Mouse (Mus musculus): ENCODE data around the gene Ndufaf1. TPM values are rescaled to one million over a fixed set of nuclear protein-coding genes. Genes with fewer than 3 reads are reported as not detected.
"Not testable (repeated sequence)": the region's sequence is repeated elsewhere in the genome, so short reads cannot be mapped to it uniquely, and the experiment has no call there.

The Ndufaf1 gene
- polyA plus RNA-seq, 1 experiment from 2014 or later: 39.0 TPM

DNA sequence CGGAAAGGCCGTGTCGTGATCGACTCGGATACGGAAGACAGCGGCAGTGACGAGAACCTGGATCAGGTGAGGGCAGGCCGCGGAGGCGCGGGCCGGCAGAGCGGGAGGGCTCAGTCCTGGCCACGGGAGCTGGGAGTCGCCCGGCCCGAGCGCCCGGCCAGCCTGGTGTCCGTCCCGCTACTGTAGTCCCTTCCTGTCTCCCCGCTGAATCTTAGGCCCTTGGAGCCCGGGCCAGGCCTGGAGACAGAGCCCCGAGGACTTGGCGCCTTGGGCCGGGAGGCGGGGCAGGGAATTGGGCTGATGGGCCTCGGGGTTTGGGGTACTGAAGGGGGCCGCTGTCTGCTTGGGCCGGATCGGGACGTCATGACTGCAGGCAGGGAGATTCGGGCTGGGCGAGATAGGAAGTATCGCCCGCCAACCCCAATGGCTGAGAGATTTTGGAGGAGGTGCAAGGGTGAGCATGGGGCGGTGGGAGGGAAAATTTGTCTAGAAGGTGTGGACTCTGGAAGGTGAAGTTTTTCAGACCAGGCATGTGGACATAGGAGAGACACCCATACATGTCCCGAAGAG is 12.7 kb upstream of the Ndufaf1 start:
- Histone ChIP-seq H3K9ac (peak overlapping the region; percentile 99), H3K9me3 (no peaks in the 10 kb centered on the region), H3K36me3 (no peaks in the 10 kb centered on the region), H3K4me1 (peaks cover 11% of the 10 kb centered on the region), H3K27ac (peak overlapping the region; percentile 83), H3K4me3 (peak overlapping the region; percentile 100), H3K27me3 (no peaks in the 10 kb centered on the region), H3K4me2 (peak overlapping the region; percentile 78)
- peak; percentile 87 for ATAC-seq (ENCODE audit: borderline replicate concordance, extremely low read depth, low FRiP score, low TSS enrichment)
- under 1% methylated on average over 36 of the region's 39 CpGs for WGBS

- Histone ChIP-seq H3K4me1 (peaks cover 11% of the 10 kb centered on the region), H3K4me3 (peak within 1 kb of the TSS; percentile 100), H3K27me3 (no peaks in the 10 kb centered on the region), H3K27ac (peak within 1 kb of the TSS; percentile 89), H3K36me3 (no peaks in the 10 kb centered on the region), H3K4me2 (peak within 1 kb of the TSS; percentile 82), H3K9ac (peak within 1 kb of the TSS; percentile 99), H3K9me3 (no peaks in the 10 kb centered on the region)
- peak; percentile 98 for ATAC-seq (ENCODE audit: borderline replicate concordance, extremely low read depth, low FRiP score, low TSS enrichment)
- under 1% methylated on average over 56 of the region's 58 CpGs for WGBS
Measured at GRCm38 (mm10) chr2:119674525-119675214, 12.0 kb upstream of the Ndufaf1 start, which contains the start of gene Rtf1. Gene Rtf1, plus strand, starts transcription at chr2:119675068.

DNA sequence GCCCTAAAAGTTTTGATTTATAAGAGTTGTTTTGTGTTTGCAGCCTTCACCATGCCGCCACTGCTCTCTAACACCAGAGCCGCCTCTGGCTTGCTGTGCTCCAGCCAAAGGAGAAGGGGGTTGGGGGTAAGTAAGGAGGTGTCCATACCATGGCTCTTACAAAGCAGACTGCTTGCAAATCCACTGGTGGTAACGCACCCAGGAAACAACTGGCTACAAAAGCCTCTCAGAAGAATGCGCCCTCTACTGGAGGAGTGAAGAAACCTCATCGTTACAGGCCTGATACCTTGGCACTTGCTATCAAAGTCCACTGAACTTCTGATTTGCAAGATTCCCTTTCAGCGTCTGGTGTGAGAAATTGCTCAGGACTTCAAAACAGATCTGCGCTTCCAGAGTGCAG is 6.4 kb upstream of the Ndufaf1 start:
- Histone ChIP-seq H3K27ac (no peak overlapping the region), H3K4me3 (no peak overlapping the region), H3K27me3 (no peaks in the 10 kb centered on the region), H3K9ac (no peak overlapping the region), H3K9me3 (no peaks in the 10 kb centered on the region), H3K4me2 (no peak overlapping the region), H3K4me1 (no peaks in the 10 kb centered on the region), H3K36me3 (no peaks in the 10 kb centered on the region)
- 16% methylated on average over 7 of the region's 7 CpGs for WGBS
- no peak for ATAC-seq (ENCODE audit: borderline replicate concordance, extremely low read depth, low FRiP score, low TSS enrichment)

DNA sequence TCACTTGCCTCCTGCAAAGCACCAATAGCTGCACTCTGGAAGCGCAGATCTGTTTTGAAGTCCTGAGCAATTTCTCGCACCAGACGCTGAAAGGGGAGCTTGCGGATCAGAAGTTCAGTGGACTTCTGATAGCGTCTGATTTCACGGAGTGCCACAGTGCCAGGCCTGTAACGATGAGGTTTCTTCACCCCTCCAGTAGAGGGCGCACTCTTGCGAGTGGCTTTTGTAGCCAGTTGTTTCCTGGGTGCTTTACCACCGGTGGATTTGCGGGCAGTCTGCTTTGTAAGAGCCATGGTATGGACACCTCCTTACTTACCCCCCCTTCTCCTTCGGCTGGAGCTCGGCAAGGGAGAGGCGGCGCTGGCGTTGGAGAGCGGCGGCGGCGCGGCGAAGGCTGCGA is 3.1 kb upstream of the Ndufaf1 start:
- not testable (repeated sequence) for ATAC-seq (ENCODE audit: borderline replicate concordance, extremely low read depth, low FRiP score, low TSS enrichment); H3K9ac ChIP-seq; H3K4me2 ChIP-seq; H3K27ac ChIP-seq; H3K4me1 ChIP-seq; H3K27me3 ChIP-seq; H3K4me3 ChIP-seq; H3K9me3 ChIP-seq; H3K36me3 ChIP-seq
- 74% methylated on average over 20 of the region's 23 CpGs for WGBS

DNA sequence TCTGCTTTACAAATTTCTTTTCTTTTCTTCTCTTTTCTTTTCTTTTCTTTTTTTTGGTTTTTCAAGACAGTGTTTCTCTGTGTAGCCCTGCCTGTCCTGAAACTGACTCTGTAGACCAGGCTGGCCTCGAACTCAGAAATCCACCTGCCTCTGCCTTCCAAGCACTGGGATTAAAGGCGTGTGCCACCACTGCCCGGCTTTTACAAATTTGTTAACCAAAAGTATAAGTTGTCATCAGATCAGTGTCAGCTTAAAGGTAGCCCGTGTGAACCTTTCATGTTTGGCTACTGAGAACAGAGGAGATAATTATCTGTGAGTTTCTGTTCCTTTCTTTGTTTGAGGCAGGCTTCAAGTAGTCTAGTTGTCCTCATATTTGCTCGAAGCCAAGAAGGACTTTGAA is 18.4 kb downstream of the Ndufaf1 start:
- Histone ChIP-seq H3K4me3 (no peak overlapping the region), H3K4me1 (no peaks in the 10 kb centered on the region), H3K27ac (no peak overlapping the region), H3K9ac (no peak overlapping the region), H3K36me3 (peaks cover 87% of the 10 kb centered on the region), H3K27me3 (no peaks in the 10 kb centered on the region), H3K9me3 (no peaks in the 10 kb centered on the region), H3K4me2 (no peak overlapping the region)
- ATAC-seq (ENCODE audit: borderline replicate concordance, extremely low read depth, low FRiP score, low TSS enrichment): no peak
- 84% methylated on average over 5 of the region's 5 CpGs for WGBS

DNA sequence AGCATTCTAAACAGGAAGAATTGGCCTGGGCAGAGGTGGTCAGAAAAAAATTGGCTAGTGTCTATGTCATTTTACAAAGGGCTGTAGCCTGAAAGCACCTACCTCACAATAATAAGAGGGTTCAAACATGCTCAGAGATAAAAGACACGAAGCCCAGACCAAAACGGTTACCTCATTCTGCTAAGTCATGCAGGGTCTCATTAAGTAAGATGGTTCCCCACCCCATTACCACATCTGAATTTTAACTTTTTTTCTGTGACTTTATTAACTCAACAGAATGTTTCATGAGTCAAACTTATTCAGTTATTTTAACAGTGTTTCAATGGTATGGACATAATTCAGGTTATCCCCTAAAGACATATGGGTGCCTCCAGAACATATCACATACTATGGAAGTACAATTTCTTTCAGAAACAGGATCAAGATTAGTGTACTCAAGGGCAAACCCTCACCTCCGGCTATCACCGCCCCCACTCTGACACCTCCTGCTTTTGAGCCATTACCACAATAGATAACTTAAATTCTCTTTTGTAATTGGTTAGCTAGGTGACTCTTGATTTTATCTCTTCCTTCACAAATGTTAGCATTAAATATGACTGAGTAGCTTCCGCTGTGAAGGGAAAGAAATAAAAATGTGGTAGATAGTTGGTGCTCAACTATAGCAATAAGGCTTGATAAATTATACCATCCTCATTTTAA is 21.3 kb downstream of the Ndufaf1 start:
- no peaks in the 10 kb centered on the region for H3K27me3 ChIP-seq
- H3K36me3 ChIP-seq: peaks cover 86% of the 10 kb centered on the region
- 89% methylated on average over 5 of the region's 5 CpGs for WGBS

GRCm38 (mm10) chr2:119636781-119637180 is 25.8 kb downstream of the Ndufaf1 start:
- no peaks in the 10 kb centered on the region for H3K9me3 ChIP-seq
- H3K36me3 ChIP-seq: peaks cover 90% of the 10 kb centered on the region
- WGBS: 88% methylated on average over 1 of the region's 1 CpGs
- no peak overlapping the region for H3K4me3 ChIP-seq
- H3K4me2 ChIP-seq: no peak overlapping the region
- H3K9ac ChIP-seq: no peak overlapping the region
- no peaks in the 10 kb centered on the region for H3K27me3 ChIP-seq
- no peak overlapping the region for H3K27ac ChIP-seq
- no peaks in the 10 kb centered on the region for H3K4me1 ChIP-seq
- no peak for ATAC-seq (ENCODE audit: borderline replicate concordance, extremely low read depth, low FRiP score, low TSS enrichment)

More for the DNA sequence above, 21.3 kb downstream of the Ndufaf1 start:
- no peak overlapping the region for H3K4me2 ChIP-seq
- no peaks in the 10 kb centered on the region for H3K4me1 ChIP-seq
- no peak for ATAC-seq (ENCODE audit: borderline replicate concordance, extremely low read depth, low FRiP score, low TSS enrichment)
- H3K27ac ChIP-seq: no peak overlapping the region
- no peak overlapping the region for H3K4me3 ChIP-seq
- H3K9ac ChIP-seq: no peak overlapping the region
- H3K9me3 ChIP-seq: no peaks in the 10 kb centered on the region

DNA sequence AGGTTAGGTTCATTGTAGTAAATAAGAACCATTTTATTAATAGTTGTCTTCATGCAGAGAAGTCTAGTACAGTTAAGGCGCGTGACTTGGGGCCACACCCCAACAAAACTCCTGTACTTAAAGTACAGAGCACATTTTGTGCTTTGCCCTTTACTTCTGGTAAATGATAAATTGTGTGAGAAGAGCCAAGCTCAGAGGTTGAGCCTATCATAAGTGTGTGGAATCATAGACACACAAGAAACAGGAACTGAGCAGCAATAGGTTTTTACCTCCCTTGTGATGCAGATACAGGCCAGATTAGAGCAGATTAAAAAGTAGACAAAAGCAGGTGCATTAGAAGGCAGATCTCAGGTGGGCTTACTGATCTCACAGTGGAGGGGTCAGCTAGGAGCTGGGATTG is 41.3 kb downstream of the Ndufaf1 start:
- no peak for ATAC-seq (ENCODE audit: borderline replicate concordance, extremely low read depth, low FRiP score, low TSS enrichment)
- H3K9ac ChIP-seq: no peak overlapping the region
- H3K4me3 ChIP-seq: no peak overlapping the region
- H3K36me3 ChIP-seq: peaks cover 22% of the 10 kb centered on the region
- 93% methylated on average over 2 of the region's 2 CpGs for WGBS
- no peaks in the 10 kb centered on the region for H3K27me3 ChIP-seq
- H3K27ac ChIP-seq: no peak overlapping the region
- H3K4me2 ChIP-seq: peak overlapping the region; percentile 7
- H3K9me3 ChIP-seq: no peaks in the 10 kb centered on the region
- peaks cover 36% of the 10 kb centered on the region for H3K4me1 ChIP-seq

GRCm38 (mm10) chr2:119619002-119619401 is 43.6 kb downstream of the Ndufaf1 start:
- H3K4me2 ChIP-seq: peak overlapping the region; percentile 82
- H3K36me3 ChIP-seq; H3K9me3 ChIP-seq; H3K27me3 ChIP-seq; ATAC-seq (ENCODE audit: borderline replicate concordance, extremely low read depth, low FRiP score, low TSS enrichment): not testable (repeated sequence)
- H3K27ac ChIP-seq: peak overlapping the region; percentile 70
- H3K4me3 ChIP-seq: peak overlapping the region; percentile 93
- peaks cover 36% of the 10 kb centered on the region for H3K4me1 ChIP-seq
- WGBS: 8% methylated on average over 6 of the region's 6 CpGs
- H3K9ac ChIP-seq: peak overlapping the region; percentile 55

- H3K36me3 ChIP-seq: no peaks in the 10 kb centered on the region
- peak; percentile 99 for ATAC-seq (ENCODE audit: borderline replicate concordance, extremely low read depth, low FRiP score, low TSS enrichment)
- no peaks in the 10 kb centered on the region for H3K9me3 ChIP-seq
Measured at GRCm38 (mm10) chr2:119618199-119618982, 44.2 kb downstream of the Ndufaf1 start, which contains the start of the genes Nusap1 and Oip5. Gene Nusap1, plus strand, starts transcription at chr2:119618298. Gene Oip5, minus strand, starts transcription at chr2:119618469.

DNA sequence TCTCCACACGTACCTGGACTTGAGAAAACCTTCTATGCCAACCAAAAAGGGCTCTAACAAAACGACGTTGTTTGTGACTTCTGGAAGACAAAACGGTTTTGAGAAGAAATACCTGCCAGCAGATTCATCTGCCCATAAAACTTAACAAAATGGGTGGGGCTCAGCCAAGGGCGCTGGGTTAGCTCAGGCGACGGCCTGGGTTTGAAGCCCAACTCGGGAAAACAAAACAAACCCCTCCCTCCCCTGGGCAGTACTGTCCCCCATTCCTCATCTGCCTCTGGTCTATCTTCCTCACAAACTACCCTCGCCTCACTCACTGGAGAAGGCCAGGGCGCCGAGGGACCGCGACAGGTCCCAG is 44.8 kb downstream of the Ndufaf1 start:
- peak overlapping the region; percentile 70 for H3K9ac ChIP-seq
- ATAC-seq (ENCODE audit: borderline replicate concordance, extremely low read depth, low FRiP score, low TSS enrichment): peak; percentile 60
- no peaks in the 10 kb centered on the region for H3K36me3 ChIP-seq
- peak overlapping the region; percentile 66 for H3K27ac ChIP-seq
- peaks cover 36% of the 10 kb centered on the region for H3K4me1 ChIP-seq
- 0% methylated on average over 12 of the region's 13 CpGs for WGBS
- H3K27me3 ChIP-seq: no peaks in the 10 kb centered on the region
- H3K9me3 ChIP-seq: no peaks in the 10 kb centered on the region
- peak overlapping the region; percentile 93 for H3K4me3 ChIP-seq
- H3K4me2 ChIP-seq: peak overlapping the region; percentile 82

More at GRCm38 (mm10) chr2:119618199-119618982, 44.2 kb downstream of the Ndufaf1 start, which contains the start of the genes Nusap1 and Oip5:
- H3K27me3 ChIP-seq: no peaks in the 10 kb centered on the region
- H3K27ac ChIP-seq: peak within 1 kb of the TSS; percentile 70
- H3K4me3 ChIP-seq: peak within 1 kb of the TSS; percentile 93
- peaks cover 36% of the 10 kb centered on the region for H3K4me1 ChIP-seq
- H3K4me2 ChIP-seq: peak within 1 kb of the TSS; percentile 82
- WGBS: under 1% methylated on average over 55 of the region's 55 CpGs
- peak within 1 kb of the TSS; percentile 70 for H3K9ac ChIP-seq
